Mouse (Mus musculus): ENCODE measurements around the gene Setd5.

DNA sequence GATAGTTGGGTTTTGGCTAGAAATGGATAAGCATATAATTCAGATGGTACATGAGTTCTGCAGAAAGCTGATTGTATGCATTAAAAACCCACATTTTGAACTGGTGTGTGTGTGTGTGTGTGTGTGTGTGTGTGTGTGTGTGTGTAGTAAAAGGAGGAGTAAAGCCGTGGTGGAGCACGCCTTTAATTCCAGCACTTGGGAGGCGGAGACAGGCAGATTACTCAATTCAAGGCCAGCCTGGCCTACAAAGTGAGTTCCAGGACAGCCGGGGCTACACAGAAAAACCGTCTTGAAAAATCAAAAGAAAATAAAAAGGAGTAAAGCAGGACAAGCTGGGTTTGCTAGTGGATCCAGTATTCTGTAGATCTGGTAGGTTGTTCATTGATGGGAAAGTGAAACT is 20.5 kb downstream of the Setd5 start:
- no peak for TF ChIP-seq GATA1 (IDR thresholded peaks at IDR 0.05; ENCODE audit: borderline replicate concordance, low read length)
- TF ChIP-seq FLI1 (IDR thresholded peaks at IDR 0.05; ENCODE audit: low read length) = no peak
